Mouse (Mus musculus) Patski (cell line): ENCODE data around the gene Tmem200a. TPM values are rescaled to one million over a fixed set of nuclear protein-coding genes. Genes with fewer than 3 reads are reported as not detected.

Experiments used
- ATAC-seq: fragments of 100-300 bp; one replicate; pipeline ENCODE4 v1.8.0; 2021
- CTCF ChIA-PET: fragments of 350-600 bp; sonication (Branson Sonifier 250); formaldehyde crosslinking; loops from one replicate; lab custom pipeline; 2022; ENCODE audit warnings: inconsistent platforms; lab: Charles Lee
- POLR2A ChIA-PET: fragments of 350-600 bp; sonication (Branson Sonifier 250); formaldehyde crosslinking; loops from one replicate; lab custom pipeline; 2022; ENCODE audit warnings: antibody characterized with exemption, inconsistent platforms; lab: Charles Lee
- DNase-seq: peaks from one replicate; pipeline ENCODE4 v3.0.0-alpha.2; 2011; ENCODE audit warnings: low read depth, low spot score
- H3K27me3 ChIP-seq: fragments of 371-371 bp; one replicate; pipeline ENCODE4 v1.5.1; 2021
- CTCF ChIP-seq: fragments of 100-300 bp; IDR thresholded peaks from one replicate; pipeline ENCODE4 v1.5.1; 2021
- in situ Hi-C: fragments of 300-500 bp; cut with MboI; formaldehyde crosslinking; loops from 3 replicates; pipeline ENCODE4 v1.11.1; 2018; ENCODE audit warnings: low pct_unique_long_range_greater_than_20kb, mixed read lengths
- polyA plus RNA-seq: library from polyadenylated mRNA; unstranded; gene quantifications from one replicate; pipeline ENCODE4 v1.2.3, GENCODE M21; 2021

Gene Tmem200a
- polyA plus RNA-seq, 1 experiment from 2014 or later: not detected

- CTCF ChIA-PET: interaction anchor here (2.0 to 2.1 kb wide), 2 partner anchors 13 to 21 kb away, joined by 5 to 6 read pairs; no protein-coding TSS in a partner anchor
- no peaks in the 10 kb centered on the region for H3K27me3 ChIP-seq
- DNase-seq (no peak), ATAC-seq (no peak)
- no peak for TF ChIP-seq CTCF
- POLR2A ChIA-PET: no interaction called here
- in situ Hi-C loops: no loop called here
Observed at GRCm38 (mm10) chr10:25884512-25884911, 194.3 kb downstream of the Tmem200a start.

- DNase-seq (no peak), ATAC-seq (no peak)
- CTCF ChIA-PET: no interaction called here
- no peaks in the 10 kb centered on the region for H3K27me3 ChIP-seq
- in situ Hi-C loops: no loop called here
- POLR2A ChIA-PET: no interaction called here
- no peak for TF ChIP-seq CTCF
Observed at GRCm38 (mm10) chr10:25877731-25878130, 201.1 kb downstream of the Tmem200a start.

GRCm38 (mm10) chr10:25876809-25877208, 202.0 kb downstream of the Tmem200a start:
- ChIA-PET POLR2A (no interaction called here), CTCF (no interaction called here)
- ATAC-seq (no peak), DNase-seq (no peak)
- TF ChIP-seq CTCF: no peak
- in situ Hi-C loops: no loop called here
- no peaks in the 10 kb centered on the region for H3K27me3 ChIP-seq

GRCm38 (mm10) chr10:25868739-25869138, 210.1 kb downstream of the Tmem200a start:
- H3K27me3 ChIP-seq: no peaks in the 10 kb centered on the region
- ChIA-PET POLR2A (no interaction called here), CTCF (interaction anchor here (1.3 kb wide), 1 partner anchor 14 kb away, joined by 3 read pairs; no protein-coding TSS in a partner anchor)
- no peak for TF ChIP-seq CTCF
- ATAC-seq (no peak), DNase-seq (no peak)
- in situ Hi-C loops: no loop called here

Other genes with a start within 250 kb of the Tmem200a start
- not detected for gene Gm9767, start 797 bp downstream of the Tmem200a start, polyA plus RNA-seq
- not detected for gene Samd3, start 150.7 kb upstream of the Tmem200a start, polyA plus RNA-seq